Mouse (Mus musculus) adrenal gland, postnatal 14 days (tissue): Measurements from ENCODE around the gene Smyd5. TPM values are rescaled to one million over a fixed set of nuclear protein-coding genes. Genes with fewer than 3 reads are reported as not detected.

Source experiments
- DNase-seq: peaks from one replicate; pipeline ENCODE4 v3.0.0; 2021; ENCODE audit warnings: mixed read lengths
- total RNA-seq: library from RNA; stranded (reverse); gene quantifications from 2 replicates; pipeline ENCODE4 v1.2.3, GENCODE M21; 2021

Smyd5 gene
- total RNA-seq, 1 experiment from 2014 or later, result 25.0 TPM

DNA sequence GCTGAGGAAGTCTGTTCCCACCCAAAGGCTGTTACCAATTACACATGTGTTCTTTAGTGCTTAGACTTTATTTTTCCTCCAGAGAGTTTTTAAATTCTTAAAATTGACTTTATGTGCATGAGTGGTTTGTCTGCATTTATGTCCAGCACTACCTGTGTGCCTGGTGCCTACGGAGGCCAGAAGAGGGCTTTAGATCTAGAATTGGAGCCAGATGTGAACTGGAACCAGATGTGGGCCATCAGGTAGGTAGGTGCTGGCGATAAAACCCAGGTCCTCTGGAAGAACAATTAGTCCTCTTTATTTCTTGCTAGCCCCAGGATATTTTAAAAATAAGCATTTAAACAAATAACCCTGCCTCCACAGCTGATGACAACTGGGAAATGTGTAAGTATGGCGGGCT, 59.8 kb downstream of the Smyd5 start:
- no peak for DNase-seq

Other genes starting within 250 kb of the Smyd5 start
- gene Emx1, start 244.6 kb upstream of the Smyd5 start, total RNA-seq, result not detected in 2 replicates
- gene Sfxn5, start 98.6 kb upstream of the Smyd5 start, total RNA-seq, result 21.7 and 31.8 TPM in 2 replicates
- 22.7 and 28.7 TPM in 2 replicates for gene Rab11fip5, start 57.4 kb upstream of the Smyd5 start, total RNA-seq
- not detected in 2 replicates for gene Noto, start 8.1 kb upstream of the Smyd5 start, total RNA-seq
- gene Cct7, start 19.5 kb downstream of the Smyd5 start, total RNA-seq, result 218 and 224 TPM in 2 replicates
- gene Pradc1, start 20.0 kb downstream of the Smyd5 start, total RNA-seq, result 13.8 and 15.2 TPM in 2 replicates
- 0.44 and 0.83 TPM in 2 replicates for gene Fbxo41, start 71.0 kb downstream of the Smyd5 start, total RNA-seq
- gene Egr4, start 81.6 kb downstream of the Smyd5 start, total RNA-seq, result 0.26 TPM in 1 of 2 replicates, not detected in the other
- 7.1 and 8.2 TPM in 2 replicates for gene Alms1, start 155.5 kb downstream of the Smyd5 start, total RNA-seq